Mouse (Mus musculus): ENCODE measurements around the gene Acot6. TPM values are rescaled to one million over a fixed set of nuclear protein-coding genes. Genes with fewer than 3 reads are reported as not detected.

Gene Acot6
- polyA plus RNA-seq, 1 experiment from 2014 or later = 1.8 TPM

- no peak for ATAC-seq (replicated peaks; ENCODE audit: low FRiP score)
- Histone ChIP-seq H3K9ac (no peak overlapping the region), H3K4me1 (peaks cover 8% of the 10 kb centered on the region; the same call in 1 of the 2 replicates), H3K4me2 (no peak overlapping the region), H3K4me3 (replicated peaks) (no peak overlapping the region), H3K27ac (no peak overlapping the region), H3K36me3 (peaks cover 92% of the 10 kb centered on the region), H3K9me3 (replicated peaks) (no peaks in the 10 kb centered on the region), H3K27me3 (no peaks in the 10 kb centered on the region)
- 93% methylated on average over 18 of the region's 18 CpGs for WGBS
These were observed 55.8 kb downstream of the Acot6 start for GRCm38 (mm10) chr12:84156210-84156609.

DNA sequence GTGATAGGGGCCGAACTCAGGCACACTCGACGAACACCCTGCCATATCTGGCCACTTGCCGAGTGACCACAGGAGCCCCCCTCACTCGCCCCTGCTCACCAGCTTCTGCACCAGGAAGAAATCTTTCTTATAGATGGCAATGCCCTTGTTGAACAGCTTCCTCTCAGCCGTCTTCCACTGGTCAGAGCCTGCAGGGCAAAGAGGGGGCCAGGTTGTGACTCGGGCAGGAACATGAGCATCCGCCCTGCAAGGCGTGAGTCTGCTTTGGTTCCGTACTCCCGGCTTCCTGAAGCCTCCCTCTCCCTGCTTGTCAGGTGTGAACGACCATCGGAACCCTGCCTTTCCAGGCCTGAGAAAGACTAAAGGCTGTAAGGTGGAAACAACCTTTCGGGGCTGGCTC, 57.7 kb downstream of the Acot6 start:
- peaks cover 83% of the 10 kb centered on the region for H3K36me3 ChIP-seq
- no peak for ATAC-seq (replicated peaks; ENCODE audit: low FRiP score)
- 89% methylated on average over 14 of the region's 14 CpGs for WGBS
- H3K27me3 ChIP-seq = no peaks in the 10 kb centered on the region
- no peaks in the 10 kb centered on the region for H3K9me3 ChIP-seq (replicated peaks)
- no peak overlapping the region for H3K27ac ChIP-seq
- H3K4me3 ChIP-seq (replicated peaks) = no peak overlapping the region
- H3K4me2 ChIP-seq = no peak overlapping the region
- H3K4me1 ChIP-seq = 0 out of 2 replicates have a peak, but pooled peaks cover 5% of the 10 kb centered on the region
- H3K9ac ChIP-seq = no peak overlapping the region

GRCm38 (mm10) chr12:84160491-84160890, 60.0 kb downstream of the Acot6 start:
- H3K36me3 ChIP-seq = peaks cover 75% of the 10 kb centered on the region
- H3K27ac ChIP-seq = no peak overlapping the region
- 0 out of 2 replicates have a peak, but pooled peaks cover 5% of the 10 kb centered on the region for H3K4me1 ChIP-seq
- no peak overlapping the region for H3K4me3 ChIP-seq (replicated peaks)
- no peak for ATAC-seq (replicated peaks; ENCODE audit: low FRiP score)
- WGBS = 95% methylated on average over 8 of the region's 8 CpGs
- H3K9ac ChIP-seq = no peak overlapping the region
- H3K9me3 ChIP-seq (replicated peaks) = no peaks in the 10 kb centered on the region
- no peak overlapping the region for H3K4me2 ChIP-seq
- no peaks in the 10 kb centered on the region for H3K27me3 ChIP-seq

Other genes starting within 250 kb of the Acot6 start
- 41.2 and 41.3 TPM in 2 replicates for gene Numb, start 178.7 kb upstream of the Acot6 start, polyA plus RNA-seq (2015; fragmentation: Nextera tagmentation; extraction: Ambion mirVana)
- 14.0 and 14.1 TPM in 2 replicates for gene Riox1, start 150.0 kb upstream of the Acot6 start, polyA plus RNA-seq (2015; fragmentation: Nextera tagmentation; extraction: Ambion mirVana)
- gene Heatr4, start 115.8 kb upstream of the Acot6 start, polyA plus RNA-seq (2015; fragmentation: Nextera tagmentation; extraction: Ambion mirVana) = not detected in 2 replicates
- 37.8 and 39.0 TPM in 2 replicates for gene Acot2, start 112.8 kb upstream of the Acot6 start, polyA plus RNA-seq (2015; fragmentation: Nextera tagmentation; extraction: Ambion mirVana)
- gene Acot1, start 91.2 kb upstream of the Acot6 start, polyA plus RNA-seq (2015; fragmentation: Nextera tagmentation; extraction: Ambion mirVana) = 53.7 and 55.2 TPM in 2 replicates
- 6.0 TPM in 2 replicates for gene Acot4, start 62.3 kb upstream of the Acot6 start, polyA plus RNA-seq (2015; fragmentation: Nextera tagmentation; extraction: Ambion mirVana)
- gene Gm49366, start 61.7 kb upstream of the Acot6 start, polyA plus RNA-seq (2015; fragmentation: Nextera tagmentation; extraction: Ambion mirVana) = not detected in 2 replicates
- 1.8 and 2.4 TPM in 2 replicates for gene Acot3, start 48.5 kb upstream of the Acot6 start, polyA plus RNA-seq (2015; fragmentation: Nextera tagmentation; extraction: Ambion mirVana)
- not detected in 2 replicates for gene Acot5, start 31.3 kb upstream of the Acot6 start, polyA plus RNA-seq (2015; fragmentation: Nextera tagmentation; extraction: Ambion mirVana)
- 5.3 and 6.5 TPM in 2 replicates for gene Dnal1, start 13.7 kb downstream of the Acot6 start, polyA plus RNA-seq (2015; fragmentation: Nextera tagmentation; extraction: Ambion mirVana)
- gene Pnma1, start 47.8 kb downstream of the Acot6 start, polyA plus RNA-seq (2015; fragmentation: Nextera tagmentation; extraction: Ambion mirVana) = 1.00 and 1.0 TPM in 2 replicates
- 8.7 and 10.8 TPM in 2 replicates for gene Elmsan1, start 118.2 kb downstream of the Acot6 start, polyA plus RNA-seq (2015; fragmentation: Nextera tagmentation; extraction: Ambion mirVana)
- gene Ptgr2, start 184.6 kb downstream of the Acot6 start, polyA plus RNA-seq (2015; fragmentation: Nextera tagmentation; extraction: Ambion mirVana) = 25.4 and 26.7 TPM in 2 replicates
- gene Zfp410, start 216.2 kb downstream of the Acot6 start, polyA plus RNA-seq (2015; fragmentation: Nextera tagmentation; extraction: Ambion mirVana) = 77.8 and 79.4 TPM in 2 replicates

Measured in kidney, embryonic 15.5 days (tissue).